Mouse (Mus musculus) embryonic facial prominence, embryonic 11.5 days (tissue): ENCODE results near the gene Olfr901. TPM values are rescaled to one million over a fixed set of nuclear protein-coding genes. Genes with fewer than 3 reads are reported as not detected.
"Not testable (repeated sequence)": the region's sequence is repeated elsewhere in the genome, so short reads cannot be mapped to it uniquely, and the experiment has no call there.

ENCODE experiments used
- ATAC-seq: fragments of 200-750 bp; cut with Nextera tagmentation; replicated peaks from 2 replicates; pipeline ENCODE4 v1.8.0; 2017; ENCODE audit warnings: low read depth; ENCODE audit not compliant: insufficient number of reproducible peaks, low FRiP score, low TSS enrichment
- DNase-seq: peaks from one replicate; pipeline ENCODE4 v3.0.0-alpha.2; 2015; ENCODE audit warnings: low spot score
- H3K27ac ChIP-seq: fragments of 300-500 bp; sonication (generic); replicated peaks from 2 replicates; pipeline ENCODE4 v1.5.1; 2014; ENCODE audit warnings: mild to moderate bottlenecking, low read depth, low read length, control low read depth
- H3K27me3 ChIP-seq: fragments of 300-500 bp; sonication (generic); 2 replicates; pipeline ENCODE4 v1.6.1; 2014; ENCODE audit warnings: mild to moderate bottlenecking, low read length, moderate library complexity, mixed read lengths; ENCODE audit not compliant: control insufficient read depth, insufficient read depth
- H3K36me3 ChIP-seq: fragments of 300-500 bp; sonication (generic); replicated peaks from 2 replicates; pipeline ENCODE4 v1.6.1; 2014; ENCODE audit warnings: low read depth, mild to moderate bottlenecking, low read length, moderate library complexity, mixed read lengths; ENCODE audit not compliant: control insufficient read depth, insufficient read depth
- H3K4me1 ChIP-seq: fragments of 300-500 bp; sonication (generic); 2 replicates; pipeline ENCODE4 v1.6.1; 2014; ENCODE audit warnings: low read length, mixed read lengths; ENCODE audit not compliant: control insufficient read depth, insufficient read depth
- H3K4me2 ChIP-seq: fragments of 300-500 bp; sonication (generic); 2 replicates; pipeline ENCODE4 v1.6.1; 2014; ENCODE audit warnings: low read depth, mild to moderate bottlenecking, control low read depth, low read length, moderate library complexity
- H3K4me3 ChIP-seq: fragments of 300-500 bp; sonication (generic); 2 replicates; pipeline ENCODE4 v1.5.1; 2014; ENCODE audit warnings: low read depth, low read length, control low read depth
- H3K9ac ChIP-seq: fragments of 300-500 bp; sonication (generic); replicated peaks from 2 replicates; pipeline ENCODE4 v1.6.1; 2014; ENCODE audit warnings: mild to moderate bottlenecking, control low read depth, low read length
- H3K9me3 ChIP-seq: fragments of 300-500 bp; sonication (generic); replicated peaks from 2 replicates; pipeline ENCODE4 v1.6.1; 2016; ENCODE audit warnings: mild to moderate bottlenecking, low read length, inconsistent platforms, mixed read lengths; ENCODE audit not compliant: control insufficient read depth
- whole genome bisulfite sequencing: fragments of 180-500 bp; shearing (Covaris S2); extraction: QIAGEN DNeasy Blood & Tissue Kit; methylation state at CpG from one replicate; pipeline ENCODE4 v1.1.7; 2014; 5-methylcytosine and 5-hydroxymethylcytosine counted together
- polyA plus RNA-seq: library from polyadenylated mRNA; unstranded; fragments of >200 nt; fragmentation: Nextera tagmentation; extraction: Ambion mirVana; gene quantifications from 2 replicates; pipeline ENCODE4 v1.2.1, GENCODE M21; 2014

The Olfr901 gene
- polyA plus RNA-seq = not detected in 2 replicates

DNA sequence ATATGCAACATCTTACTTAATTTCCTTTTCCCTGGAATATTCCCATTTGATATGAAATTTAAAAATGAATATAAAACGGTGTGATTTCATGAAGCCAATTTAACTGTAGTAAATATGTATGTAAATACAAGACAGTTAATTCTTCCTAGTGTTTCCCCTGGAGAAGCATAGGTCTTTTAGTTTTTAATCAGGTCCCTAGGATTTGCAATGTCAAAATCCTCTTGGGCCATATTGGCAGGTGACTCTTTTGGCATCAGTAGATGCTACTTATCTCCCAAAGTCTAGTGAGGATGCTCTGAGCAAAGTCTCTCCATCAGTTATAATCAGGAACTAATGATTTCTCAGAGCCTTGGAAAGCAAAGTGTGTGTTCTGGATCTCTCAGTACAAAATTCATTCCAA, at the start of gene Olfr901:
Gene Olfr901, plus strand, starts transcription at position 301 of the 400 bp plus-strand sequence.
- H3K9ac ChIP-seq = no peak within 1 kb of the TSS
- WGBS = 72% methylated on average over 1 of the region's 1 CpGs
- no peaks in the 10 kb centered on the region for H3K9me3 ChIP-seq
- ATAC-seq = no peak
- no peaks in the 10 kb centered on the region for H3K27me3 ChIP-seq
- no peak for DNase-seq
- H3K4me3 ChIP-seq = no peak within 1 kb of the TSS
- H3K4me1 ChIP-seq = no peaks in the 10 kb centered on the region
- no peak within 1 kb of the TSS for H3K27ac ChIP-seq
- no peak within 1 kb of the TSS for H3K4me2 ChIP-seq
- no peaks in the 10 kb centered on the region for H3K36me3 ChIP-seq

DNA sequence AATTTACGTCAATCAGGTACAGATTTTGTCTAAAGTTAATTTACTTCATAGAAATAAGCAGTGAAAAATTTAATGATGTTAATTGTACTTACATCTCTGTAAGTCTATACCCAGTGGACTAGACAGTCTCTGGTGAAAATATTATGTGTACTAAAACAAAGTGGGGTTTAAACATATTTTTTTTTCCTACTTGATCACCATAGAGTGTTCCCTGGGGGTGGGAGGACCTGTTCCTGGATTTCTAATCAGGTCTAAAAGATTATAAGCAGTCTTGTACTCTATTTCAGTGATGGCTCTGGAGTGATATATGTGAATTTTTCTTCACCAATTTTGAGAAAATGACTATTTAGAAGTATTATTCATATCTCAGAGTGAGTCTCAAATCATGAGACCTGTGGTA, 27.9 kb upstream of the Olfr901 start, which contains the start of gene Olfr147:
Gene Olfr147, plus strand, starts transcription at position 301 of the 400 bp plus-strand sequence.
- H3K4me3 ChIP-seq = no peak within 1 kb of the TSS
- ATAC-seq = no peak

DNA sequence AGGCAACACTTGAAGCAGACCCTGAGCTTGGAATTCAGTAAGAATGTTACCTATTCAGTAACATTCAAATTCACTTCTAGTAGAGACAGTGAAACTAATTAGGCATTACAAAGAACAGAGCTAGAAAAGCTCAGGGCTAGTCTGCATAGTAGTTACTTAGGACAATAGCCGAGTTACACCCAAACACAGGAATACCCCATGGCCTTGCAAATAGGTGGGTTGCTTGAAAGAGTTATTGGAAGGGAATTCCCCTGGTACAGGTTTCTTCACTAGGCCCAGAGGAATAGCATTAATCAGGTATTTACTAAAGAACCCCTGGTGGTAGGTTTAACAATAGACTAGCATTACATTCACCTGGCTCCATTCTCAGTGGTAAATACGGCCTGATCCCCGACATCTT, 21.8 kb upstream of the Olfr901 start:
- H3K4me2 ChIP-seq, H3K36me3 ChIP-seq, H3K9me3 ChIP-seq, DNase-seq, H3K27ac ChIP-seq, H3K9ac ChIP-seq, H3K27me3 ChIP-seq, ATAC-seq, H3K4me1 ChIP-seq, H3K4me3 ChIP-seq: not testable (repeated sequence)
- WGBS = 83% methylated on average over 3 of the region's 3 CpGs

More for the DNA sequence above, 27.9 kb upstream of the Olfr901 start, which contains the start of gene Olfr147:
- H3K4me2 ChIP-seq = no peak within 1 kb of the TSS
- no peaks in the 10 kb centered on the region for H3K36me3 ChIP-seq
- no peak within 1 kb of the TSS for H3K9ac ChIP-seq
- no peak within 1 kb of the TSS for H3K27ac ChIP-seq
- WGBS = 79% methylated on average over 1 of the region's 1 CpGs
- H3K27me3 ChIP-seq = no peaks in the 10 kb centered on the region
- DNase-seq = no peak
- no peaks in the 10 kb centered on the region for H3K4me1 ChIP-seq
- H3K9me3 ChIP-seq = no peaks in the 10 kb centered on the region

DNA sequence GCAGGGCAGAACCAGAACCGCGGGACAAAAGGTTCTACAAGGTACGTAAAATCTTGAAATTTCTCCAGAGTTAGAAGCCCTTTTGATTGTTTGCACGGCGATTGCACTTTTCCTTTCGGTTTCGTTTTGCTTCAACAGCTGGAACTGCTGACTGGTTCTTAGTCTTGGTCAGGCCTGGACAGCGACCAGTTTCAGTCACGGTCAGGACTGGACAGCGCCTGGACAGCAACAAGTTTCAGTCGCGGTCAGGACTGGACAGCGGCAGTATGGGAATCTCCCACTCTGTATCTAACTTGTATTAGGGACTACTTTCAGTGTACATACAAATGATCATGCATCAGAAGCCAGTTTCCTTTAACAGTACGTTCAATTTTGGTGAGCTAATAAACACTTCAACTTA, 15.8 kb upstream of the Olfr901 start:
- 89% methylated on average over 14 of the region's 14 CpGs for WGBS
- H3K4me2 ChIP-seq, ATAC-seq, H3K9me3 ChIP-seq, H3K27ac ChIP-seq, H3K36me3 ChIP-seq, H3K27me3 ChIP-seq, H3K9ac ChIP-seq, H3K4me3 ChIP-seq, H3K4me1 ChIP-seq: not testable (repeated sequence)
- DNase-seq = peak; percentile 57

DNA sequence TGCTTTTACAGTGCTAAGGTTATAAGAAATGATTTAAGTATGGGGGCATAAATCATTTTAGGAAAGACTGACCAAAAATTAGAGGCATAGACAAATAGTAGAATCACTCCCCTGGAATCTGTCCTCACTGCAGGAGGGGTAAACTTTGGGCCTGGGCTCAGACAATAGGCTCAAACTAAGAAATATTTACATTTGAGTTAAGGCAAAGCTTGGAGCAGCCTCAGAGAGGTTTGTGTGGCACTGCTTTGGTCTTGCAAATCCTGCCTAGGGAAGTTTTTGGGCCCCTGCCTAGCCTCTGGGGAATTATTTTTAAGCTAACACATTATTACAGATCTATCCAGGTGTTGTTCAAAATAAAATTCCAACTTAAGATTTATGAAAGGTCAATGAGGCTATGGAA, 5.5 kb upstream of the Olfr901 start:
- H3K27me3 ChIP-seq = no peaks in the 10 kb centered on the region
- no peak overlapping the region for H3K4me3 ChIP-seq
- H3K4me2 ChIP-seq = no peak overlapping the region
- no peaks in the 10 kb centered on the region for H3K9me3 ChIP-seq
- ATAC-seq (no peak), DNase-seq (no peak)
- H3K36me3 ChIP-seq = no peaks in the 10 kb centered on the region
- no peak overlapping the region for H3K9ac ChIP-seq
- no peaks in the 10 kb centered on the region for H3K4me1 ChIP-seq
- no peak overlapping the region for H3K27ac ChIP-seq

DNA sequence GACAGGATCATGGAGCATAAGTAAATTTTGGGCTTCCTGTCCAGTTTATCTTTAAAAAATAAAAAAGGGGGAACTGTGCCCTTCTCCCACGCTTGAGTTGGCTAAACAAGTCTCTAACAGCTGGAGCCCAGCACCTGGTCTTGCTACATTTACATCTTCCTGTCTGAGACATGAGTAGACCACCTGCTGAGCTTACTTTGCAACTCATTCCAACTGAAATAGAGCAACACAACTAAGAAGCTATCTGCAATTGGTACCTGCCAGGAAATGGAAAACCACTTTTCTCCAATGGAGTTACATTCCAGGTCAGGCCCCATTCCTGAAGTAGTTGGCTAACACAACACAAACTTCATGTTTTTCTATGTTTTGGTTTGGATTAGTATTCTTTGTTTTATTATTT, 2.2 kb upstream of the Olfr901 start:
- Histone ChIP-seq H3K36me3 (no peaks in the 10 kb centered on the region), H3K4me2 (no peak overlapping the region), H3K4me3 (no peak overlapping the region), H3K4me1 (no peaks in the 10 kb centered on the region), H3K9ac (no peak overlapping the region), H3K9me3 (no peaks in the 10 kb centered on the region), H3K27me3 (no peaks in the 10 kb centered on the region), H3K27ac (no peak overlapping the region)
- WGBS = 54% methylated on average over 1 of the region's 1 CpGs
- DNase-seq = no peak
- no peak for ATAC-seq

DNA sequence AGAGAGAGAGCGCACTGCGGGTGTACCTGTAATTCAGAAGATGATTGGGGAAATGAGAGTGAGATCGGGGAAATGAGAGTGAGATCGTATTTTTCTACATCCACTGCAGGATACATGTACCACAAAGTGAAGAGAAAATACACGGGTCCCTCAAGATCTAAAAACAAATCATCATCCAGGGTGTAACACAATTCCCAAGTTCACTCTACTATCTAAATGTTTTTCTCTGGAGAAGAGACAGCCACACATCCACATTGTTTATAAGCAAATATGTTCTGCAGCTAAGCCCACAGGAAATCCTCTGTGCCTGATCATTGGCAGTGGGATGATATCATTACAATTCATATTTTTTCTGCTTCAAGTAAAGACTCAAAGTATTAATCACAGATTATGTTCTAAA, 18.1 kb downstream of the Olfr901 start, which contains the start of gene Olfr902:
Gene Olfr902, plus strand, starts transcription at position 301 of the 400 bp plus-strand sequence.
- Histone ChIP-seq H3K36me3 (no peaks in the 10 kb centered on the region), H3K4me3 (no peak within 1 kb of the TSS), H3K27me3 (no peaks in the 10 kb centered on the region), H3K27ac (no peak within 1 kb of the TSS), H3K4me1 (no peaks in the 10 kb centered on the region), H3K9me3 (no peaks in the 10 kb centered on the region), H3K9ac (no peak within 1 kb of the TSS), H3K4me2 (no peak within 1 kb of the TSS)
- ATAC-seq = no peak
- 88% methylated on average over 5 of the region's 5 CpGs for WGBS
- DNase-seq = no peak

DNA sequence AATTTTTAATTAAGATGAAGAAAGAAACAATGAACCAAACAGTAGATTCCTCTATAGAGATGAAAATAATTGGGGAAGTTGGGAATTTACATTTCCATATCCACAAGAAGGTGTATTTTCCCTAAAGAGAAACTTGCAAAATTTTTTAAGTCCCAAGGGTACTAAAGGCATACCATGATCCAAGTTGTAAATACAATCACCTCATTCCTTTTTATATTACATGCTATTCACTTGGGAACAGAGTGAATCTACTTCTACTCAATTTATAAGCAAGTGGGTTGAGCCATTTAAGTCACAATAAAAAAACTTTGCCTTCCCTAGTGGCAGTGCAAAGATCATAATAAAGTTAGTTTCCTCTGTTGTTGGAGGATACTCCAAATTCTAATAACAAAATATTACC, 33.6 kb downstream of the Olfr901 start, which contains the start of gene Olfr904:
Gene Olfr904, plus strand, starts transcription at position 301 of the 400 bp plus-strand sequence.
- H3K9me3 ChIP-seq = no peaks in the 10 kb centered on the region
- H3K4me1 ChIP-seq = no peaks in the 10 kb centered on the region
- H3K36me3 ChIP-seq = no peaks in the 10 kb centered on the region
- no peak within 1 kb of the TSS for H3K27ac ChIP-seq
- no peak within 1 kb of the TSS for H3K9ac ChIP-seq
- ATAC-seq = no peak
- no peaks in the 10 kb centered on the region for H3K27me3 ChIP-seq
- no peak within 1 kb of the TSS for H3K4me2 ChIP-seq
- no peak for DNase-seq
- no peak within 1 kb of the TSS for H3K4me3 ChIP-seq
